Mouse (Mus musculus) heart, adult 2 months (tissue): ENCODE data around the gene Timm50. TPM values are rescaled to one million over a fixed set of nuclear protein-coding genes. Genes with fewer than 3 reads are reported as not detected.

Experiments used
- DNase-seq, 2 experiments: peaks; one replicate each; pipeline ENCODE4 v3.0.0; 2021
- H3K27ac ChIP-seq: fragments of 200-600 bp; 2 replicates; pipeline ENCODE4 v1.8.1; 2022
- H3K27me3 ChIP-seq: fragments of 200-500 bp; 2 replicates; pipeline ENCODE4 v1.6.1; 2012; ENCODE audit warnings: mild to moderate bottlenecking, low read length, inconsistent platforms, mixed read lengths; ENCODE audit not compliant: control insufficient read depth, insufficient read depth
- H3K36me3 ChIP-seq: fragments of 200-500 bp; 2 replicates; pipeline ENCODE4 v1.6.1; 2012; ENCODE audit warnings: low read length, inconsistent platforms; ENCODE audit not compliant: control insufficient read depth, insufficient read depth
- H3K4me1 ChIP-seq: fragments of 200-500 bp; 2 replicates; pipeline ENCODE4 v1.6.1; 2011; ENCODE audit warnings: low read length; ENCODE audit not compliant: control insufficient read depth, insufficient read depth
- H3K4me3 ChIP-seq: fragments of 200-600 bp; 2 replicates; pipeline ENCODE4 v1.8.1; 2022
- H3K79me2 ChIP-seq: fragments of 200-500 bp; replicated peaks from 2 replicates; pipeline ENCODE4 v1.6.1; 2012; ENCODE audit warnings: mild to moderate bottlenecking, inconsistent platforms, low read length, moderate library complexity, mixed read lengths; ENCODE audit not compliant: control insufficient read depth, insufficient read depth
- H3K9ac ChIP-seq: fragments of 200-500 bp; 2 replicates; pipeline ENCODE4 v1.6.1; 2012; ENCODE audit warnings: low read depth, mild to moderate bottlenecking, control low read depth, inconsistent platforms, low read length, mixed read lengths
- CTCF ChIP-seq: fragments of 200-600 bp; IDR thresholded peaks from 2 replicates; pipeline ENCODE4 v1.8.1; 2022; ENCODE audit warnings: antibody characterized with exemption, mild to moderate bottlenecking, moderate library complexity
- EP300 ChIP-seq: fragments of 200-500 bp; IDR thresholded peaks from 2 replicates; pipeline ENCODE4 v1.6.1; 2011; ENCODE audit warnings: low read depth, low read length, control low read depth; ENCODE audit not compliant: insufficient read depth
- POLR2A ChIP-seq: fragments of 200-500 bp; IDR thresholded peaks from 2 replicates; pipeline ENCODE4 v1.6.1; 2011; ENCODE audit warnings: mild to moderate bottlenecking, low read depth, low read length, control low read depth; ENCODE audit not compliant: insufficient read depth
- WGBS: fragments of 180-500 bp; shearing (Covaris S2); methylation state at CpG from one replicate; pipeline ENCODE4 v1.1.7; 2018; 5-methylcytosine and 5-hydroxymethylcytosine counted together
- intact Hi-C: fragments of 180-260 bp; cut with DNase I; formaldehyde crosslinking; loops from one replicate; pipeline ENCODE4 v1.15.1; 2025
- polyA plus RNA-seq: library from polyadenylated mRNA; depleted of rRNA; stranded (reverse); fragments of >200 nt; gene quantifications from 2 replicates; pipeline ENCODE4 v1.2.3, GENCODE M21; 2012
- total RNA-seq, 2 experiments: library from RNA; stranded (reverse); gene quantifications; 2 replicates each; pipeline ENCODE4 v1.2.3; 2021

The Timm50 gene
- total and polyA plus RNA-seq, 3 experiments = 60.0 to 63.5 (median 63.0) TPM

DNA sequence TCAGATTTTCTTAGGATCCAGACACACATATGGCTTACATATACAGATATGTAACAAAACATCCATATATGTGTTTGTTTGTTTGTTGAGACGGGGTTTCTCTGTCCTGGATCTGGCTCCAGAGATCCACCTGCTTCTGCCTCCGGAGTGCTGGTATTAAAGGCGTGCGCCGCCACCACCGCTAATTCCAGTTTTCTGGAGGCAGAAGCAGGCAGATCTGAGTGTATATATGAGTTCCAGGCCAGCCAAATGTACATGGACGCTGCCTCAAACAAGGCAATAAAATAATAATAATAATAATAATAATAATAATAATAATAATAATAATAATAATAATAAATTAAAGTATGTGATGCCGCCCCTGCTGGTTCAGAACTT, 34.6 kb downstream of the Timm50 start:
- no peak for DNase-seq
- no peak overlapping the region for H3K4me3 ChIP-seq
- H3K27ac ChIP-seq = no peak overlapping the region
- 53% methylated on average over 8 of the region's 8 CpGs for WGBS
- no peaks in the 10 kb centered on the region for H3K36me3 ChIP-seq
- peaks cover 2% of the 10 kb centered on the region for H3K4me1 ChIP-seq
- H3K9ac ChIP-seq = no peak overlapping the region
- intact Hi-C loops = loop anchor here (5.0 kb wide), 2 partner anchors 65 to 110 kb away; no protein-coding TSS in a partner anchor
- no peaks in the 10 kb centered on the region for H3K27me3 ChIP-seq
- H3K79me2 ChIP-seq = no peaks in the 10 kb centered on the region; the same call in 1 of the 2 replicates
- TF ChIP-seq CTCF (no peak), EP300 (no peak), POLR2A (no peak)

DNA sequence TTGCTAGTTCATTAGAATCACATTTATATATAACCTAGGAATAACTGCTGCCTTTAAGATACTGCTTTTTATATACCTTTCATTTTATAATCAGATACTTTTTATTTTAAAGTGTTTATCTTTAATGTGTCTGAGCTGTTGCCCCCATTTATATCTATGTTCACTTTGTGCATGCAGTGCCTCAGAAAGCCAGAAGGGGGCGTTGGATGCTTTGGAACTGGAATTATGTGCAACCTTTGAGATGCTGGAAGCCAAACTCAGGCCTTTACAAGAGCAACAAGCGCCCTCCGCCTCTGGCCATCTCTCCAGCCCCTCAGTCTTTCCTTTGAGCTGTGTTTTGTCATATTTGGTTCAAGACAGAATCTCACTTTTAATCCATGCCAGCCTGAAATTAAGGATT, 40.1 kb downstream of the Timm50 start:
- Histone ChIP-seq H3K36me3 (no peaks in the 10 kb centered on the region; the same call in 1 of the 2 replicates), H3K27ac (no peak overlapping the region), H3K4me1 (peaks cover 3% of the 10 kb centered on the region; the same call in 1 of the 2 replicates), H3K79me2 (no peaks in the 10 kb centered on the region), H3K4me3 (no peak overlapping the region), H3K27me3 (no peaks in the 10 kb centered on the region), H3K9ac (no peak overlapping the region)
- 69% methylated on average over 3 of the region's 3 CpGs for WGBS
- intact Hi-C loops = no loop called here
- DNase-seq = no peak
- peak; percentile 44 for TF ChIP-seq CTCF
- no peak for TF ChIP-seq POLR2A

DNA sequence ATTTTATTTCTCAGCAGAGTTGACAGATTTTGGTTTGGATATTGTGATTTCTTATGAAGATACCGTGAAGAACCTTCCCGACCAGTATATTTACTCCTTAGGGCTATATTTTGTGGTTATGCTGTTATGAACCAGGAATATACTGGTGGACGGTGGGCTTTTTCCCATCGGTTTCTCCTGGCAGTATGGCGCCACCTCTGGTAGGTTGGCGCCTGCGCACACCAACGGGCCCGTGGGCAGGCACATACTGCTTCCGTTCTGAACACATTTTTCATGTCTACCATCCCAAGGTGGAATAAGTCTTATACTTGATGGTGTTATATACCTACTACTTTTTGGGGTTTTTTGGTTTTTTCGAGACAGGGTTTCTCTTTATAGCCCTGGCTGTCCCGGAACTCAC, 42.5 kb downstream of the Timm50 start:
- 92% methylated on average over 12 of the region's 12 CpGs for WGBS
- intact Hi-C loops = no loop called here

DNA sequence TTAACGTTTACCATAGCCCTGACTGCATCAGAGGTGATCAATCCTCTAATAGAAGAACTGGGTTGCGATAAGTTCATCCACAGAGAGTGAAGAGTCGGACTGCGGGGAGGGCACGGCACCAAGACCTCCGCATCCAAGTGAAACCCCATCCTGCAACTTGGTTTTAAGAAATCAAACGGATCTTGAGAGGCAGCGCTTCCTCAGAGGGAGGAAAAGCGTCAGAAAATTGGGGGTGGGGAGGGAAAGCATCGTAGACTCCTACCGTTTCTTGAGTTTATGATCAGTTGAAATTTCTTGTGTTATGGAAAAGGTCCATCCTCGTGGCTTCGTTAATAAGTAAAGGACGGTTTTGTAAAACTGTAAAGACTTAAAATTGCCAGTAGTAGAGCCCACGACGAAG, 43.3 kb downstream of the Timm50 start:
- Histone ChIP-seq H3K79me2 (no peaks in the 10 kb centered on the region), H3K9ac (peak overlapping the region; percentile 84), H3K4me3 (peak overlapping the region; percentile 74), H3K27me3 (no peaks in the 10 kb centered on the region), H3K27ac (peak overlapping the region; percentile 62), H3K4me1 (peaks cover 3% of the 10 kb centered on the region; the same call in 1 of the 2 replicates), H3K36me3 (no peaks in the 10 kb centered on the region; the same call in 1 of the 2 replicates)
- no peak for TF ChIP-seq EP300
- no peak for TF ChIP-seq CTCF
- TF ChIP-seq POLR2A = no peak
- intact Hi-C loops = no loop called here
- 31% methylated on average over 16 of the region's 16 CpGs for WGBS
- no peak for DNase-seq

More for the DNA sequence above, 42.5 kb downstream of the Timm50 start:
- no peak for DNase-seq
- Histone ChIP-seq H3K27ac (no peak overlapping the region), H3K27me3 (no peaks in the 10 kb centered on the region), H3K4me3 (no peak overlapping the region), H3K79me2 (no peaks in the 10 kb centered on the region), H3K9ac (no peak overlapping the region), H3K4me1 (peaks cover 3% of the 10 kb centered on the region; the same call in 1 of the 2 replicates), H3K36me3 (no peaks in the 10 kb centered on the region; the same call in 1 of the 2 replicates)
- TF ChIP-seq CTCF = peak; percentile 31; the same call in 1 of the 2 replicates
- no peak for TF ChIP-seq POLR2A

DNA sequence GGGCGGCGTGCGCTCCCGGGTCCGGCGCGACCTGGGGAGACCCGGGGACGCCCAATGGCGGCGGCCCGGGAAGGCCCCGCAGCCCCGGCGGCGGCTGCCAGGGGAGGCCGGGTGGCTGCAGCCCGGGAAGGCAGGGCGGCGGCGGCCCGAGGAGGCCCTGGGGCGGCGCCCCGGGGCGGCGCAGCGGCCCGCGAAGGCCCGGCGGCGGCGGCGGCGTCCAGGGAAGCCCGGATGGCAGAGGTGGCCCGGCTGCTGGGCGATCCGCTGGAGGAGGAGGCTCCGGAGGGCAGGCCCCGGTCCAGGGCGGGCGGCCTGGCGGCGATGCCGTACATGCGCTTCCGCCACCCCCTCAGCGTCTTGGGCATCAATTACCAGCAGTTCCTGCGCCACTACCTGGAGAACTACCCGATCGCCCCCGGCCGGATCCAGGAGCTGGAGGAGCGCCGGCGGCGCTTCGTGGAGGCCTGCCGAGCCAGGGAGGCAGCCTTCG, 43.8 kb downstream of the Timm50 start:
- DNase-seq = peak; percentile 70 to 73
- TF ChIP-seq POLR2A (no peak), EP300 (no peak), CTCF (no peak)
- WGBS = 2% methylated on average over 58 of the region's 62 CpGs
- Histone ChIP-seq H3K36me3 (no peaks in the 10 kb centered on the region; the same call in 1 of the 2 replicates), H3K27me3 (no peaks in the 10 kb centered on the region), H3K27ac (peak overlapping the region; percentile 62), H3K4me3 (peak overlapping the region; percentile 74), H3K4me1 (peaks cover 3% of the 10 kb centered on the region; the same call in 1 of the 2 replicates), H3K79me2 (no peaks in the 10 kb centered on the region), H3K9ac (peak overlapping the region; percentile 84)
- intact Hi-C loops = no loop called here

DNA sequence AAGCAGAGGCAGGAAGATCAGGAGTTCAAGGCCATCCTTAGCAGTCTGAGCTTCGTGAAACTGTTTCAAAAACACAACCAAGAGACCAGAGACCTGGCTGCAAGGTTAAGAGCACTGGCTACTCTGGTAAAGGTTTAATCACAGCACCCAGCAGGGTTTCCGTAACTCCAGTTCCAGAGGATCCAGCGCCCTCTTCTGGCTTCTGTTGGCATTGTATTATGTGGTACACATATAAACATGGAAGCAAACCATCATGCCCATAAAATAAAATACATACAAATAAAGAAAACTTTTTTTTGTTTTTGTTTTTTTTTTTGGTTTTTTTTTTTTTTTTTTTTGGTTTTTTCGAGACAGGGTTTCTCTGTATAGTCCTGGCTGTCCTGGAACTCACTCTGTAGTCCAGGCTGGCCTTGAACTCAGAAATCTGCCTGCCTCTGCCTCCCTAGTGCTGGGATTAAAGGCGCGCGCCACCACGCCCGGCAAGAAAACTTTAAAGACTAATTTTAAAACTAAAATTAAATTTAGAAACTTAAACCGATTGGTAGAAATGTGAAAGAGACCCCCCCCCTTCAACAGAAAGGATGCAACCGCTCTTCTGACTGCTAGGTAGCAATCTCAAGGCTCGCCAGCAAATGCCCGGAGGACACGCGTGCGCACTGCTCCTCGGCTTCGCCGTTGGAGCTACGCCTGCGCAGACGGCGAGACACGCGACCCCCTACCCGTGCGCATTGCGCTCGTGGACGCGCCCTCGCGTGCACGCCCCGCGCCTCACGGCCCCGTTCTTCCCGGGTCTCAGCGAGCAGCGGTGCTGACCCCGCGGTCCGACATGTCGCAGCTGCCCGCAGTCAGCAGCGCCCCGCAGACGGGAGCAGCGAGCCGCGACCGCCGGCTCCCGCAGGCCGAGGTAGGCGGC, 44.5 kb downstream of the Timm50 start, which contains the start of gene Eid2:
Gene Eid2, plus strand, starts transcription at position 753 of the 913 bp plus-strand sequence.
- peak within 1 kb of the TSS; percentile 62 for H3K27ac ChIP-seq
- peak within 1 kb of the TSS; percentile 84 for H3K9ac ChIP-seq
- intact Hi-C loops = no loop called here
- no peaks in the 10 kb centered on the region; the same call in 1 of the 2 replicates for H3K36me3 ChIP-seq
- TF ChIP-seq CTCF (peak; percentile 34), POLR2A (peak; percentile 69), EP300 (no peak)
- H3K27me3 ChIP-seq = no peaks in the 10 kb centered on the region
- H3K4me1 ChIP-seq = peaks cover 3% of the 10 kb centered on the region; the same call in 1 of the 2 replicates
- WGBS = 6% methylated on average over 57 of the region's 57 CpGs
- H3K4me3 ChIP-seq = peak within 1 kb of the TSS; percentile 74
- peak; percentile 84 to 86 for DNase-seq
- H3K79me2 ChIP-seq = no peaks in the 10 kb centered on the region
